Mouse (Mus musculus) ES-Bruce4 (cell line): Measurements from ENCODE around the gene Rsph6a.

ENCODE experiments used
- CTCF ChIP-seq: IDR thresholded peaks from one replicate; pipeline ENCODE4 v1.8.1; 2011; ENCODE audit warnings: low read depth, low read length
- POLR2A ChIP-seq: IDR thresholded peaks from one replicate; pipeline ENCODE4 v1.8.1; 2011; ENCODE audit warnings: low read length; ENCODE audit not compliant: insufficient read depth

DNA sequence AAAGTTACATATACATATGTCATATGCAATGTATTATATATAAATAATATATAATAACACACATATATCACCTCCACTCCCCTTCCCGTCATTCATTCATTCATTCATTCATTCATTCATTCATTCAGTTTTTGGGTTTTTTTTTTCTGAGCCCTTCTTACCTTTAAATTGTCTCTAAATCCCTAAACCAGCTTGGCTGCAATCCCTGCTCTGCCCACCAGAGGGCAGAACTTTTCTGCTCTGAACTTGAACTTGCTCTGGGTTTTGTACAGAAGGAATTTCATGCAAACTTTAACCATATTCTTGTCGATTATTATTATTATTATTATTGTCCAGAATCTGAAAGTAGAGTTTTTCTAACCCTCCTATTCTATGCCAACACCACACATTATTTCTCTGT is 14.2 kb downstream of the Rsph6a start:
- TF ChIP-seq CTCF (peak; percentile 41), POLR2A (no peak)
